Mouse (Mus musculus) left cerebral cortex, adult 18-20 months (tissue): ENCODE measurements around the gene Ang6. TPM values are rescaled to one million over a fixed set of nuclear protein-coding genes. Genes with fewer than 3 reads are reported as not detected.
"Not testable (repeated sequence)": the region's sequence is repeated elsewhere in the genome, so short reads cannot be mapped to it uniquely, and the experiment has no call there.

ENCODE experiments used
- DNase-seq, 2 experiments: peaks; one replicate each; pipeline ENCODE4 v3.0.0; 2021 to 2022; ENCODE audit warnings: low spot score in 2 of 2, mixed read lengths in 1 of 2
- long read RNA-seq, 2 experiments: library from polyadenylated mRNA; stranded (forward); transcript quantifications; one replicate each; pipeline ENCODE4 v2.0.0; 2021
- total RNA-seq, 2 experiments: library from RNA; stranded (reverse); gene quantifications; 2 replicates each; pipeline ENCODE4 v1.2.3; 2021

Gene Ang6
- total RNA-seq, result not detected
- long read RNA-seq, experiment 1, result 0 reads
- long read RNA-seq, experiment 2, result 0 reads

- DNase-seq, result no peak
Observed at GRCm38 (mm10) chr14:44002169-44002568, at the start of gene Ang6. Gene Ang6, minus strand, starts transcription at chr14:44002269.

GRCm38 (mm10) chr14:44046567-44046966, 44.5 kb upstream of the Ang6 start:
- DNase-seq, result not testable (repeated sequence)

- DNase-seq, result not testable (repeated sequence)
Observed at GRCm38 (mm10) chr14:44031828-44032227, 29.8 kb upstream of the Ang6 start.

- not testable (repeated sequence) for DNase-seq
Observed at GRCm38 (mm10) chr14:44009686-44010085, 7.6 kb upstream of the Ang6 start.

GRCm38 (mm10) chr14:44008021-44008420, 6.0 kb upstream of the Ang6 start:
- DNase-seq, result not testable (repeated sequence)

- DNase-seq, result no peak
Observed at GRCm38 (mm10) chr14:44001600-44001999, 469 bp downstream of the Ang6 start.

GRCm38 (mm10) chr14:43998455-43999000, 3.5 kb downstream of the Ang6 start:
- DNase-seq, result not testable (repeated sequence)

GRCm38 (mm10) chr14:43987404-43987803, 14.7 kb downstream of the Ang6 start:
- peak; percentile 77 to 85 for DNase-seq

- no peak for DNase-seq
Observed at GRCm38 (mm10) chr14:43986147-43986546, 15.9 kb downstream of the Ang6 start.

GRCm38 (mm10) chr14:43983897-43984296, 18.2 kb downstream of the Ang6 start:
- DNase-seq, result peak; percentile 30 to 57

- DNase-seq, result no peak
Observed at GRCm38 (mm10) chr14:43983454-43983853, 18.6 kb downstream of the Ang6 start.

GRCm38 (mm10) chr14:43956769-43957168, 45.3 kb downstream of the Ang6 start, which contains the start of gene Ang5:
Gene Ang5, plus strand, starts transcription at chr14:43957069.
- not testable (repeated sequence) for DNase-seq

GRCm38 (mm10) chr14:43955074-43955473, 47.0 kb downstream of the Ang6 start:
- DNase-seq, result not testable (repeated sequence)

- not testable (repeated sequence) for DNase-seq
Observed at GRCm38 (mm10) chr14:43953382-43953781, 48.7 kb downstream of the Ang6 start.

Other genes starting within 250 kb of the Ang6 start
- gene Gm8180, start 217.5 kb downstream of the Ang6 start, total RNA-seq, result not detected
- not detected for gene Ear1, start 126.8 kb downstream of the Ang6 start, total RNA-seq
- gene Ear10, start 78.7 kb downstream of the Ang6 start, total RNA-seq, result not detected
- not detected for gene Gm8113, start 76.9 kb downstream of the Ang6 start, total RNA-seq
- not detected for gene Ang5, start 45.2 kb downstream of the Ang6 start, total RNA-seq
- not detected for gene Ear2, start 100.4 kb upstream of the Ang6 start, total RNA-seq
- gene Gm3327, start 121.6 kb upstream of the Ang6 start, total RNA-seq, result not detected
- gene Gm8212, start 195.4 kb upstream of the Ang6 start, total RNA-seq, result not detected
- under 1 TPM in 1 of 2 experiments, not detected in 1; 0.73 TPM for gene 4930503E14Rik, start 211.0 kb upstream of the Ang6 start, total RNA-seq